Mouse (Mus musculus) adrenal gland, postnatal 25 days (tissue): Measurements from ENCODE around the gene Idh2. TPM values are rescaled to one million over a fixed set of nuclear protein-coding genes. Genes with fewer than 3 reads are reported as not detected.
"Not testable (repeated sequence)": the region's sequence is repeated elsewhere in the genome, so short reads cannot be mapped to it uniquely, and the experiment has no call there.

Experiments
- DNase-seq: peaks from one replicate; pipeline ENCODE4 v3.0.0; 2021; ENCODE audit warnings: mixed read lengths
- total RNA-seq: library from RNA; stranded (reverse); gene quantifications from 2 replicates; pipeline ENCODE4 v1.2.3, GENCODE M21; 2021

Gene Idh2
- total RNA-seq, 1 experiment from 2014 or later, result 152 TPM

DNA sequence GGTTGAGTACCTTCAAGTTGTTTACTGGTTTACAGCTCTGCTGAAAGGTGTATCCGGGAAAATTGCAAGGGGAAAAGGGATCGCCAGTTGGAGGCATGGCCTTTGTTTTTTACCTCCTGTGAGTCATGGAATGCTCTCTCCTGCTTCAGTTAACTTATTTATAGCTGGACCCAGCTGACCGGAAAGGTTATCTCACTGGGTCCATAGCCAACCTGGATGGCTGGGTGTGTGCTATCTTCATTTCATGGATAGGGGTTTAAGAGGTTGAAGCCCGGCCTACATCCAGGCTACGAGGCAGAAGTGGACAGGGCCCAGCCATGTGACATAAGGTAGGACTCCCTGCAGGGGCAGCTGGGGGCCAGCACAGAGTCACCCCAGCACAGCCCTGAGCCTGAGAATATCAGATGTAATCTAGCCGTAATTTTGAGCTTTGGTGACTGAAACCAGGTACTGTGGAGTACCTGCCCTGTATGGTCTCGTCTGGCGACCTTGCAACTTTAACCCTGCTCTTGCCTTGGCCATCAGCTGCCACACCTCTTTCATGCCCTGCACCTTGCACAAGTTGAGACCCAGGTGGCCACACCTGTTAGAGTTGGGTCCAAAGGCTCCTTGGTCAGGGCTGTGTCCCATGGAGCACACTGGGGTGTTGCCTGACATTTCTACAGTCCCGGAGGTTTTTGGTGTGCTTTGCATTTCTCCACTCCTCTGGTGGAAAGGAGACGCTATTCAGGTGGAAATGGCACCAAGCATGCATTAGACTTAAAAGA is 55.0 kb downstream of the Idh2 start:
- no peak for DNase-seq

DNA sequence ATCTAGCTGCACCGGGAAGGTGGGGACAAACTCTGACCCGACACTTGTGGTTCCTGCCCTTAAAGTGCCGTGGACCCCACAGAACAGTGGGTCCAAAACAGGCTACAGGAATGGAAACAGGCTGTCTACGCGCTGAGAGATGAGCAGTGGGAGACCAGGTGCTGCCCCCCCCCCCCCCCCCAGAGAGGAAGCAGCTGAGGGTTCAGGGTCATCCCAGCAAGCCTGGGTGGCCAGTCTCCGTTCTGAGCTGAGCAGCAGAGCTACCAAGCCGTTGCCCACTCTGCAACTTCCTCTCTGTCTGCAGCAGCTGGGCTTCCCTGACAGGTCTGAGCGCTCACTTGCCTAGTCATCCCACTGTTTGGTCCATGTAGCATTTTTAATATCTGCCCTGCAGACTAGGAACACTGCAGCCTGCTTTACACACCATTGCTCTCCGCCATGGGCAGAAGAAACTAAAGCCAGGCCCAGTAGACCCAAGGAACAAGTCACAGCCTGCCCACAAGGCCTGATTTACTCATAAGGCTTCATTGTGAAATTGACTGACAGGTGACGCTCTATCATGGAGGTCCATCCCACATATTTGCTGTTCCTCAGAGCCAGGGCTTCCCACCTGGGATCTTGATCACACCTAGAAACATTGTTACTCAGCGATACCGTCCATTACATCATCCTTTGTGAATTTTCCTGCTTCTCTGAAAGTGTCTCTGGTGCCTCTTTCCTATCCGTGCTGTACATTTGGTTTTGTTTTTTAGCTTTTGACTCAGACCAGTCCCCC is 55.9 kb downstream of the Idh2 start:
- no peak for DNase-seq

DNA sequence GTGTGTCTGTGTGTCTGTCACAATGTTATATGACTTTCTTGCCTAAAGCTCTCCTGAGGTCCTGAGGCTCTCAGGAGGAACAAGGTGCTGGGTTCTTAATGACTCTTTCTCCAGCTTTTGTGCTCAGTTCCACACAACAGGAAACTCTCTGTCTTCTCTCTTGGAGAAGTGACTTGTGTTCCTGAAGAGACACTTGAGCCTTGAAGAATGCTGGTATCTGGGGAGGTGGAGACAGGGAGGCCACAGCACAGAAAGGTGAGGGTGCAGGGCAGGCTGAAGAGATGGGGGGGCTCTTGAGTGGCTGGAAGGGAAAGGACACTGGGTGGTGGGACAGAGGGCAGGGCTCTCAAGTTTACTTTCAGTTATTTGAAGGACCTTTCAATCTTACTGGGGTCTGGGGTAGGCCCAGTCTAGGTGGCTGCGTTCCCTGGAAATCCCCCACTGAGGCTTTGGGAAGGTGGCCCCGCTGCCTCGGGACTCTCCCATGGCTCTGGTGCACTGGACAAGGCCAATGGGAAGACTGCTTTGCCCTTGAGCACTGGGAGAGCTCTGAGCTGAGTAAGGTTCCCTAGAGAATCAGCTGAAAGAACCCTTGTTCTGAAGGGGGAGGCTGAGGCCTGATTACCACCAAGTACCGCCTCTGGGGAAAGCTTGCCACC is 56.7 kb downstream of the Idh2 start:
- peak; percentile 28 for DNase-seq

DNA sequence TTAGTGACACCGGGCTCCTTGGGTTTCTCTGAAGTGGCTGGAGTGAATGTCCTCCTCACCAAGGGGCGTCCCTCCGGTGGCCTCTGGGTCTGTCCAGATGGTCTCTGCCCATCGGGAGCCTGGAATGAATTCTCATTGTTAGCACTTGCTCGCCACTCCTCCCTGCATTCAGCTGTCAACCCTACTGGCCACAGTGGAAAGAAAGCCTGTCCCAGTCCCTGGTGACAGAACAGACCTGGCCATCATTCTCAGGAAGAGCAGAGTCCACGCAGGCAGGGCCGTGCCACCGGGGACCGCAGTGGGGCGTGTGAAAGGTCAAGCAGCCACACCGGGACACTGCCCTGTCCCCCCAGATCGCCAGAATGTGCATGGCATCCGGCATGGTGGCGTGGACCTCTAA is 57.4 kb downstream of the Idh2 start:
- DNase-seq, result no peak

DNA sequence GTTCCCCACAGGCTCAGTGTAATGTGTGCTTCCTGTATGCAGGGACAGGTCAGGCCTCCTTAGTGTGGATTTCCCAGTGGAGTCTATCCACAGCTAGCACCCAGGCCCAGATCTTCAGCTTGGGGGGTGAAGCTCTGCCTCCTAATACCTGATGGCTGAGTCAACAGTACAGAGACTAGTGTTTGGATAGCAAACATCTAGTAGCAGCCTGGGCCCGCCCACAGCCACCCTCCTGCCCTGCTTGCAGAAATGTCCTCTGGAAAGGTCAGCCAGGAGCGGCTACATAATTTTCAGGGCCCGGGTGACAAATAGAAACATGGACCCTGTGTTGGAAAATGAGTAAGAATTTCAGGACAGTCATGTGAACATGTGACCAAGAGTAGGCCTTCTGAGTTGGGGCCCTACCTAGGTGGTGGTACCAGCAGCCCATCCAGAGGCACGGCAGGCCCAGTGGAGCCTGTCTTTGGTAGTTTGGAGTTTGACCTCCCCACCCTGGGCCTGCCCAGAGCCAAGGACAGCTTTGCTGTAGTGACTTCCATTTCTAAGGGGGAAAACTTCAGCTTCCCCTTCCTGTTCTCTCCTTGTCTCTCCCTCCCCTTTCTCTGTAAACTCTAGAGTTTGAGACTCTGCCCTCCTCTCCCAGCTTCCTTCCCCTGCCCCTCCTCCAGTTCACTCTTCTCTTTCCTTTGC is 58.0 kb downstream of the Idh2 start:
- peak; percentile 67 for DNase-seq

DNA sequence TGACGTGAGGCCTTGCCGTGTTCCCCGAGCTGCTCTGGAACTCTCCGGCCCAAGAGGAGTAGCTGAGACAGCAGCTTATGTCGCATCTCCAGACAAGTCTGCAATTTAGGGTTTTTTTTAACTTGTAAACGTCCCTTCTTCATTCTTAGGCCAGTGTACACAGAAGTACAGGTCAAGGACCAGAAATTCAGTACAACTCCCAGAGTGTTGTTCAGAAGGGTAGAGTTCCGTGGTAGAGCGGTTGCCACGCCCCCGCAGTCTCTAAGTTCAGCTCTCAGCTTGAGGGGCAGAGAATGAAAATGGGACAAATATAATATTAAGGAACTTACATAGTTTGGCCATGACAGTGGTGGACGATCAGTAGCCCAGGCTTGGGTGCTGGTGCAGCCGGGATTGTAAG is 59.4 kb downstream of the Idh2 start:
- no peak for DNase-seq

DNA sequence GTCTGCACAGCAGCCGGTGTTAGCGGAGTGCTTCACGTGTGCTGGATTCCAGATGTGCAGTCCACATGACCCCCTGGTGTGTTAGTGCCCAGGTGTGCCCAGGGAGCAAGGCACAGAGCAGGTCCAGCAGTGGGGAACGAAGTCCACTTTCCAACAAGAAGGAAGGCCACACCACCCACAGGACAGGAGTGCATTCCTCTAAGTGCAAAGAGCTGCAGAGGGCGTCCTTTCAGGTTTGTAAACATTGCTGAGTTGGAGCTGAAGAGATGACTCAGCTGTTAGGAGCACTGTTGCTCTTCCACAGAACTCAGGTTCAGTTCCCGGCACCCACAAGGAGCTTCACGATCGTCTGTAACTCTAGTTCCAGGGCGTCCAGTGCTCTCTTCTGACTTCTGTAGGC is 62.0 kb downstream of the Idh2 start:
- DNase-seq, result no peak

DNA sequence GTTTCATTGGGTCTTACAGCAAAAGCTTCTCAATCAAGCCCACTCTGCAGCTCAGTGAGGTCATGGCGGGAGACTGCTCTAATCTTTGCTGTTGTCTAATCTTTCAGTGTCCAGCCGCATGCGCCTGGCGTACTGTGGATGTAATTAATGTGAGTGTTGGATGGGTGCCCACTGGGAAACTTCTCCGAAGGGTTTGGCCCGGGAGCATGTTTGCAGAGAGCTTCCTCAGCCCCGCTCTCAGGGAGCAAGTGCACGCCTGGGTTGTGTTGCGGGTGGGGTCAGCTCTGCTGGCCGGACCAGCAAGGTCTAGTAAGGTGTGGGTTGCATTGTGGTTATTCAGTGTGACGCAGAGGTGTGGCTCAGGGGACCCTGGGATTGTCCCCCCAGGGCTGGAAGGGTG is 62.9 kb downstream of the Idh2 start:
- peak; percentile 66 for DNase-seq

DNA sequence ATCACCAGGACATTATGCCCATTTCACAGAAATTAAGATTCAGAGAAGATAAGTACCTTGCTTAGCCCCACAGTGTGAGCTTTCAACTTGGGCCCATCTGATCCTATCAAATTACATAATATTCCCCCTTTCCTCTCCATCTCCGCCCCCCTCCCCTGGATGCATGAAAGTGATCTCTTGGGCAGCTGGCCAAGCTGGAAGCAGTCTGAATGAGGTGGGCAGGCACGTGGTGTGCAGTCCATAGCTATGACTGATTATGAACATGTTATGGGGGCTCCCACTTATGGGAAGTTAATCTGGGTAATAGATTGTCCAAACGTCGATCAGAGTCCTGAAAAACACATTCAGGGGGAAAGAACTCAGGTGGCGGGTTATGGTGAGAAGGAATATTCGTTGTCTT is 63.4 kb downstream of the Idh2 start:
- no peak for DNase-seq

DNA sequence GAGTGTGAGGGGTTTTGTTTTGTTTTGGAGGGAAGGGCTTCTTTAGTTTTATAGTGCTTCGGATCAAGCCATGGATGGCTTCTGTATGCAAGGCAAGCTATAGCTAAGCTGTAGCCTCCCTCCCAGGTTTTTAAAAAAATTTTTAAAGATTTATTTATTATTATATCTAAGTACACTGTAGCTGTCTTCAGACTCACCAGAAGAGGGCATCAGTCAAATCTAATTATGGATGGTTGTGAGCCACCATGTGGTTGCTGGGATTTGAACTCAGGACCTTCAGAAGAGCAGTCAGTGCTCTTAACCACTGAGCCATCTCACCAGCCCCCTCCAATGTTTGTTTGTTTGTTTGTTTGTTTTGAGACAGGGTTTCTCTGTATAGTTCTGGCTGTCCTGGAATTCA is 64.8 kb downstream of the Idh2 start:
- not testable (repeated sequence) for DNase-seq

DNA sequence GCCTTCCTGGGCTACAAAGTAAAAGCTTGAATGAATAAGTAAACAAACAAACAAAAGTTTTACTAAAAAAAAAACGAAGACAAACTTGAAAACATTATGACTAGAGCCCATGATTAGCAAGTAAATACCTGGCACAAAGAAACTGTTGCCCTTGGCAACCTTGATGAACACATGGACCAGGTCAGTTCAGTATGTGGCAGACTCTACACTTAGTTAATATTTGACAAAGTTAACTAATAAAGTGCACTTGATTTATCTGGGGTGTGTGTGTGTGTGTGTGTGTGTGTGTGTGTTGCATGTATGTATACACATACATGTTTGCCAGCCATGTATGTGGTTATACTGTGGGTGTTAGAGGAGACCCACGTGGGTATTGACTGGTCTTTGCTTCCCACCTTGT is 65.4 kb downstream of the Idh2 start:
- no peak for DNase-seq

DNA sequence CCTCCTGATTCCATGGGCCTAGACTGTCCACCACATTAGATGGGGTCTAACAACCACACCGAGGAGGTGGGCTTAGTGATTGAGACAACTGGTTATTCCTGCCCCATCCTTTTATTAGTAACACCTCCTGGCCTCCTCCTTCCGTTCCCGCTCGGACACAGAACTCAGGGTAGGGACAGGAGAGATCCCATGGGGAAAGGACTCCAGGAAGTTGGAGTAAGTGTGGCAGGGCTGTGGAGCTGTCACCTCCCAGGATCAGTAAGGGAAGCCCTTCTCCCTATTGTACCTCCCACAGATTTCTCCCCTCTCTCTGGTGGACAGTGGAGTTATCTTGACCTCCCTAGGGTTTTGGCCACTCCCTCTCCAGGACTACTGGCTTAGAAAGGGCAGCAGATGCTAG is 68.2 kb downstream of the Idh2 start:
- no peak for DNase-seq

Other genes with a start within 250 kb of the Idh2 start
- 23.8 and 34.0 TPM in 2 replicates for gene Ap3s2, start 194.7 kb downstream of the Idh2 start, total RNA-seq
- 16.1 and 23.5 TPM in 2 replicates for gene Arpin, start 180.0 kb downstream of the Idh2 start, total RNA-seq
- 18.5 and 21.4 TPM in 2 replicates for gene Zfp710, start 90.6 kb downstream of the Idh2 start, total RNA-seq
- gene Sema4b, start 71.4 kb upstream of the Idh2 start, total RNA-seq, result 68.9 and 70.0 TPM in 2 replicates
- gene Cib1, start 117.4 kb upstream of the Idh2 start, total RNA-seq, result 62.4 and 68.2 TPM in 2 replicates
- 5.6 and 6.0 TPM in 2 replicates for gene Gdpgp1, start 117.5 kb upstream of the Idh2 start, total RNA-seq
- 0.57 and 2.1 TPM in 2 replicates for gene Ttll13, start 131.0 kb upstream of the Idh2 start, total RNA-seq
- 50.3 and 64.1 TPM in 2 replicates for gene Ngrn, start 145.8 kb upstream of the Idh2 start, total RNA-seq
- gene Vps33b, start 154.3 kb upstream of the Idh2 start, total RNA-seq, result 23.9 and 29.9 TPM in 2 replicates
- gene Prc1, start 179.1 kb upstream of the Idh2 start, total RNA-seq, result 17.8 and 23.2 TPM in 2 replicates
- 15.4 and 19.1 TPM in 2 replicates for gene Rccd1, start 209.1 kb upstream of the Idh2 start, total RNA-seq
- 47.0 and 49.5 TPM in 2 replicates for gene Unc45a, start 225.6 kb upstream of the Idh2 start, total RNA-seq
- gene Hddc3, start 227.7 kb upstream of the Idh2 start, total RNA-seq, result 32.8 and 37.9 TPM in 2 replicates